Mouse (Mus musculus): ENCODE data around the gene Polr2c. TPM values are rescaled to one million over a fixed set of nuclear protein-coding genes. Genes with fewer than 3 reads are reported as not detected.

The Polr2c gene
- total RNA-seq, 2 experiments from 2014 or later: 52.0 to 60.5 TPM

GRCm38 (mm10) chr8:94872576-94872975, 15.3 kb downstream of the Polr2c start:
- DNase-seq (ENCODE audit: low spot score in 2 of 2): no peak
- intact Hi-C loops (cut with DNase I): loop anchor here (5.0 kb wide), 1 partner anchor 130 kb away; no protein-coding TSS in a partner anchor

GRCm38 (mm10) chr8:94874358-94874757, 17.1 kb downstream of the Polr2c start:
- intact Hi-C loops (cut with DNase I): loop anchor here (1.0 to 5.0 kb wide), 2 partner anchors 35 to 128 kb away; no protein-coding TSS in a partner anchor

GRCm38 (mm10) chr8:94875096-94875870, 18.0 kb downstream of the Polr2c start:
- no peak for DNase-seq (ENCODE audit: low spot score in 2 of 2)
- intact Hi-C loops (cut with DNase I): no loop called here

More at GRCm38 (mm10) chr8:94874358-94874757, 17.1 kb downstream of the Polr2c start:
- DNase-seq (ENCODE audit: low spot score in 2 of 2): peak in 1 of 2 experiments; percentile 74

GRCm38 (mm10) chr8:94875871-94876150, 18.6 kb downstream of the Polr2c start:
- intact Hi-C loops (cut with DNase I): no loop called here
- no peak for DNase-seq (ENCODE audit: low spot score in 2 of 2)

- intact Hi-C loops (cut with DNase I): no loop called here
- DNase-seq (ENCODE audit: low spot score in 2 of 2): peak in 1 of 2 experiments; percentile 77
Measured at GRCm38 (mm10) chr8:94876197-94876730, 19.0 kb downstream of the Polr2c start, which contains the start of gene Dok4. Gene Dok4 (minus strand): TSS chr8:94876330.

- no peak for DNase-seq (ENCODE audit: low spot score in 2 of 2)
- intact Hi-C loops (cut with DNase I): no loop called here
Measured at GRCm38 (mm10) chr8:94876820-94877219, 19.6 kb downstream of the Polr2c start.

GRCm38 (mm10) chr8:94880742-94881141, 23.5 kb downstream of the Polr2c start:
- DNase-seq (ENCODE audit: low spot score in 2 of 2): no peak
- intact Hi-C loops (cut with DNase I): no loop called here

GRCm38 (mm10) chr8:94888383-94889036, 31.3 kb downstream of the Polr2c start:
- intact Hi-C loops (cut with DNase I): no loop called here
- DNase-seq (ENCODE audit: low spot score in 2 of 2): no peak

- intact Hi-C loops (cut with DNase I): no loop called here
- no peak for DNase-seq (ENCODE audit: low spot score in 2 of 2)
Measured at GRCm38 (mm10) chr8:94892917-94893316, 35.7 kb downstream of the Polr2c start.

GRCm38 (mm10) chr8:94899262-94899661, 42.0 kb downstream of the Polr2c start:
- no peak for DNase-seq (ENCODE audit: low spot score in 2 of 2)
- intact Hi-C loops (cut with DNase I): no loop called here

GRCm38 (mm10) chr8:94900617-94901016, 43.4 kb downstream of the Polr2c start:
- intact Hi-C loops (cut with DNase I): loop anchor here (10.0 kb wide), 1 partner anchor 196 kb away; no protein-coding TSS in a partner anchor

GRCm38 (mm10) chr8:94901031-94901430, 43.8 kb downstream of the Polr2c start:
- intact Hi-C loops (cut with DNase I): loop anchor here (10.0 kb wide), 1 partner anchor 196 kb away; no protein-coding TSS in a partner anchor

More at GRCm38 (mm10) chr8:94900617-94901016, 43.4 kb downstream of the Polr2c start:
- DNase-seq (ENCODE audit: low spot score in 2 of 2): no peak

GRCm38 (mm10) chr8:94903709-94904108, 46.5 kb downstream of the Polr2c start:
- no peak for DNase-seq (ENCODE audit: low spot score in 2 of 2)
- intact Hi-C loops (cut with DNase I): loop anchor here (10.0 kb wide), 1 partner anchor 199 kb away; no protein-coding TSS in a partner anchor

More at GRCm38 (mm10) chr8:94901031-94901430, 43.8 kb downstream of the Polr2c start:
- DNase-seq (ENCODE audit: low spot score in 2 of 2): no peak

- DNase-seq (ENCODE audit: low spot score in 2 of 2): peak; percentile 51 to 70
- intact Hi-C loops (cut with DNase I): loop anchor here (5.0 to 10.0 kb wide), 2 partner anchors 47 to 200 kb away; partner anchors contain the start of gene Polr2c
Measured at GRCm38 (mm10) chr8:94904450-94905175, 47.4 kb downstream of the Polr2c start.

- peak in 1 of 2 experiments; percentile 27 for DNase-seq (ENCODE audit: low spot score in 2 of 2)
- intact Hi-C loops (cut with DNase I): loop anchor here (2.0 to 10.0 kb wide), 3 partner anchors 37 to 203 kb away; partner anchors contain the start of gene Polr2c
Measured at GRCm38 (mm10) chr8:94907591-94908300, 50.5 kb downstream of the Polr2c start.

GRCm38 (mm10) chr8:94908847-94909246, 51.6 kb downstream of the Polr2c start:
- peak; percentile 48 to 73 for DNase-seq (ENCODE audit: low spot score in 2 of 2)
- intact Hi-C loops (cut with DNase I): loop anchor here (1.0 to 10.0 kb wide), 4 partner anchors 35 to 204 kb away; partner anchors contain the start of gene Polr2c

- peak; percentile 47 to 53 for DNase-seq (ENCODE audit: low spot score in 2 of 2)
Measured at GRCm38 (mm10) chr8:94913061-94913660, 55.9 kb downstream of the Polr2c start.

GRCm38 (mm10) chr8:94914256-94914655, 57.0 kb downstream of the Polr2c start:
- intact Hi-C loops (cut with DNase I): no loop called here
- DNase-seq (ENCODE audit: low spot score in 2 of 2): no peak

More at GRCm38 (mm10) chr8:94913061-94913660, 55.9 kb downstream of the Polr2c start:
- intact Hi-C loops (cut with DNase I): no loop called here

All from left cerebral cortex, postnatal 14 days (tissue).